Mouse (Mus musculus) layer of hippocampus, adult 9-10 months (tissue): ENCODE results near the gene Gm17018.

Experiments used
- DNase-seq: peaks from one replicate; pipeline ENCODE4 v3.0.0; 2022; ENCODE audit warnings: low spot score

Gm17018 gene

DNA sequence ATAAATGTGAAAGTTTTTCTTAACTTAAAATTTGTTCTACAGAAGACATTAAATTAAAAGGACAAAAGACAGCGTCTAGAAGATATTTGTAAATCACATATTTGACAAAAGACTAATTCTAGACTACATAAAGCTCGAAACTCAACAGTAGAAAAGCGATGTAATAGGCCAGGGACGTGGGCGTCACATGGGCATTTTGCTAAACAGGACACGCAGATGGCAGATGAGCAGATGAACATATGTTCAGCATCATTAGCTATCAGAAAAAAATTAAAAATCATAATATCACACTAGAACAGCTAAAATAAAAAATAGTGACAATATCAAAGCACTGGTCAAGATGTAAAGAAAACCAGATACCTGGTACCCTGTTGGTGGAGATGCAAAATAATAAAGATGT is 29.3 kb downstream of the Gm17018 start:
- DNase-seq: no peak

DNA sequence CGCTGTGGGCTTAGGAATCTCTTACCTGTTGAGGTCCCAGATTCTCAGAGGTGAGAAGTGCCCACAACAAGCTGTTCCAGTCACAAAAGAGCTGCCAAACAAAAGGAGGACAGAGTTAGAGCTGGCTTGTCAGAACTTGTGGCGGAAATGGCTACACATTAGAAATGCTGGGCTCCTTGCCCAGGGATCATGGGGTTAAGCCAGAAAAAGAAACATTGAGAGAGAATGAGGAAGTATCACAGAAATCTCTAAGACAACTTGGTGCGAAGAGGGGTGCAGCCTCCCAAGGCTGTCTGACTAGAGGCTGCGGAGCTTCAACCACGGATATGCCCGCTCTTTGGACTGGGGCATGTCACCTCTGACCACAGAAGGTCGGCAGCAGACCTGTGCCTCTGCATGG is 31.3 kb downstream of the Gm17018 start:
- DNase-seq: no peak

GRCm38 (mm10) chr19:45592916-45593315 is 32.5 kb downstream of the Gm17018 start:
- no peak for DNase-seq

DNA sequence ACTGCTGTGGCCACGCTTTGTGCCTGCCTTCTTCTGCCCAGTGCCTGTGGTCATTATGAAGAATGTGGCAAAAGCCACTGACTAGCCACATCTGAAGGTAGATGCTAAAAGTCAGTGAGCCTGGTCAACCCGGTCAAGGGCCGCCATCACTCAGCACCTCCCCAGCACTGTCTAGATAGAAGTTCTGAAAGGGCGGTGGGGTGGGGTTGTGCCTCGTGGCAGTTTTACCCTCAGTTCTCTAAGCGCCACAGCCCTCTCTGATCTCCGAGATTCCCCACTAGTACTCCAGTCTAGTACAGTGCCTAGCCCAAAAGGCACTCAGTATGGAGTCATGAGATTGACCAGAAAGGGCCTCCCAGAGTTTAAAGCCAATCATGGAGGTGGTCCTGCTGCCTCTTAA is 33.7 kb downstream of the Gm17018 start:
- no peak for DNase-seq

DNA sequence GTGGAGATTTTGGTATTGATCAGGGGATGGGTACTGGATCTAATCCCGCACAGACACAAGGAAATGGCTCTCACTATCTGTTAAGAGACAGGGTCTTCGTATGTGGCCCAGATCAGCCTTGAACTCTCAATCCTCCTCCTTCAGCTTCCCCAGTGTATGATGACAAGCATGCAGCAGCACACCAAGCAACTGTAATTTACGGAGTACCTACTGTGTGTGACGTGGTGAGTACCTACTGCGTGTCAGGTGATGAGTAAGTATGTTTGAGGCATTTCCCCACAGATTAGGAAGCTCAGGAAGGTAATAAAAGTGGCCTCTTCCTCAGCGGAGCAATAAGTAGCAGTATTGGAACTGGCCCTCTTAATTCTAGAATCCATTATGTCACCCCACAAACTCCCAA is 35.1 kb downstream of the Gm17018 start:
- no peak for DNase-seq

DNA sequence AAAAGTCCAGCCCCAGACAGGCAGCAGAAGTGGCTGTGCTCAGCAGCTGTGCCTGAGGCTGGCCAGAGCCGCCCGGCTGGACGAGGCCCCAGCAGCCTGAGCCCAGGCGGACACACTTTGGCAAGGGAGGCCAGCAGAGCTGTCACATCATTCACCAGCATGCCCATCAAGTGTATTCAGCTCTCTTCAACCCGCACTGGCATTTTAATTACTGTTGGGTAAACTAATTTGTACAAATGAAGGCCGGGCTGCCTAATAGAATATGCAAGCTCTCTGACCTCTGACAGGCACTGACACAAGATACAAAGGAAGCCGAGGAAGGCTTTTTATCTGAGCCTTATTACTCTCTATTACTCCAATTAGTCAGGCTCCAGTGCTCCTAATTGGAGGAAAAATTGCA is 35.6 kb downstream of the Gm17018 start:
- no peak for DNase-seq

- no peak for DNase-seq
Observed at GRCm38 (mm10) chr19:45596434-45596833, 36.0 kb downstream of the Gm17018 start.

DNA sequence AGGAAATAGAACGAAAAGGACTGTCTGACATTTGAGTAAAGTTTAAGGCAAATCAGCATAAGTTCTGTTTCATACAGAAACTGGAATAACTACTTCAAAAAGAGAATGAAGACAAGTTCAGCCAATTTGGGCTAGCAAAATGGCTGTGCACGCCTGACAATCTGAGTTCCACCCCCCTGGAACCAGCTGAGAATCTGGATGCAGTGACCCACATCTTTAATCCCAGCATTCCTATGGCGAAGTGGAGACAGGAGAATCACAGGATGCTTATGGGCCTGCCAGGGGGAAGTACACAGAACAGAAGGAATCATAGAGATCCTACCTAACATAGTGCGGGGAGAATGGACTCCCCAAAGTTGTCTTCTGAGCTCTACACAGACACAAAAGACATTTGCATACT is 36.7 kb downstream of the Gm17018 start:
- DNase-seq: no peak

DNA sequence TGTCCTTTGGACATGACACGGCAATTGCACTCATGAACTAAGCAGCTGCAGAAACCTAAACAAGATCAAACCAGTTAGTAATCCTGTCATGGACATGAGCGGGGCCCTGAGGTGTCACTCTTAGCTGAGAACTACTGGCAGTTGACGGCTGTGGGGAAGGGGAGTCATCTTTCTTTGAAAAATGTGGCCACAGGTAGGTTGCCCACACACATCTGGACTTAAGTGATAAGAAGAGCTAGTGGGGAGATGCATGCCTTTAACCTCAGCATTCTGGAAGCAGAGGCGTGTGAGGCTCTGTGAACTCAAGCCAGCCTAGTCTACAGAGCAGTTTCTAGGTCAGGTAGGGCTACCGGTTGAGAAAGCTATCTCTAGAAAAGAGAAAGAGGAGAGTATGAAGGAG is 42.2 kb downstream of the Gm17018 start:
- no peak for DNase-seq

- DNase-seq: no peak
Observed at GRCm38 (mm10) chr19:45606701-45607100, 46.3 kb downstream of the Gm17018 start.

DNA sequence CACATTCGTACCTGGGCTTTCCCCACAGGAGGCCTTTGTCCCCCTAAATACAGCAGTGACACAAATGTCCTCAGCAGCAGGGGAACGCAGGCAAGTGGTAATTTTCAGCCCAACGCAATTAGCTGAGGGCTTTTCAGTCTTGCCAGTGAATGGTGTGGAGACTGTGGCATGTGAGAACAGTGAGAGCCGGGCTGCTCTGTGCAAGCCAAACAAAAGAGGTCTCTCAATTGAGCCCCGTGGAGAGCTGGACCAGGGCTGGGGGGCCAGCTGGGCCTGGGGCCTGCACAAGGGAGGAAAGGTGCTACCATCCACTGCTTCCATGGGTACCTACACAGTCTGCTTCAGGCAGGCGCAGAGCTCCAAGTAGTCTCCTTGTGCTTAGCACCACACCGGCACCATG is 47.1 kb downstream of the Gm17018 start:
- no peak for DNase-seq

DNA sequence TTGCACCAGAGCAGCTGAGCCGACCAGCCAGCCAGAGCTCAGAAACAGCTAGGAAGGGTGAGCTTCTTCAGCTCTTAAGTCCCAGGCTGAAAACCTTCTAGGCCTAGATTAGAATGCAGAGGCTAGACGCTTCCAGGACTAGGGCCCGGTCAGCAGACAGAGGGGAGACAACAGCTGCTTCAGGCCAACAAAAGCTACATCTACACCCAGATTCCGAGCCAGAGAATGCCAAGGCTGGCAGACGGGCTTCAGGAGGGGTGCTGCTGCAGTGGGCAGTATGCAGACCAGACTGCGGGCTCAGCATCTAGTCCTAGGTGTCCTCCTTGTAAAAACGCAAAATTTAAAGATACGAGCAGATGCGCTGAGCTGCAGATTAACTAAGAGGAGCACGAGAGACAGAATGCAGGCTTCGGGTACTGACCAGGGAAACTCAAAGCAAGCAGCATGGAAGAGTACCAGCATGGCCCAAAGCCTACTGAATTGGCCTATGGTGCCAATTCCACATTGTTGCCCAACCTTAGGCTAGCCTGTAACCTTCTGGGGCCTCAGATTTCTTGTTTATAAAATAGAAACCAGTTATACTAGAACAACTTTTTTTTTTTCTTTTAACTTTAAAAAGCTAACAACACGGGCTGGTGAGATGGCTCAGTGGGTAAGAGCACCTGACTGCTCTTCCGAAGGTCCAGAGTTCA is 48.4 kb downstream of the Gm17018 start:
- DNase-seq: no peak

GRCm38 (mm10) chr19:45610823-45611222 is 50.4 kb downstream of the Gm17018 start:
- DNase-seq: no peak

- no peak for DNase-seq
Observed at GRCm38 (mm10) chr19:45614375-45614774, 54.0 kb downstream of the Gm17018 start.

DNA sequence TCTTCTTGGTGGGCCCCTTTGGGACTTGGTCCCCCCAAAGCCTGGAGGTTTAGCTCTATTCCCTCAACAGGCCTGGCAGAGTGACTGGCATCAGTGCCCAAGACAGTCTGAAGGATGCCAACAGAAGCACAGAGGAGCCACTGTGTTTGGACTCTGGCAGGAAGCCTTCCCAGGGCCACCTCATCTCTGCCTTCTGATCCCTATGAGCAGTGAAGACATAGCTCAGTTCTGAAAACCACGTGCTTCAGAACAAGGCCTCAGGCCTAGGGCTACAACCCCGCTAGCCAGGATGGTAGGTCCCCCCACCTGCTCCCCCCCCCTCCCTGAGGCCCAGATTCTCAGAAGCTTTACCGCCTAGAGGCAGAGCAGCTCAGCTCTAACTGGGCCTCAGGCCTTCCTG is 54.5 kb downstream of the Gm17018 start:
- DNase-seq: no peak

- no peak for DNase-seq
Observed at GRCm38 (mm10) chr19:45615415-45616213, 55.2 kb downstream of the Gm17018 start.

- no peak for DNase-seq
Observed at GRCm38 (mm10) chr19:45616214-45616518, 55.8 kb downstream of the Gm17018 start.

DNA sequence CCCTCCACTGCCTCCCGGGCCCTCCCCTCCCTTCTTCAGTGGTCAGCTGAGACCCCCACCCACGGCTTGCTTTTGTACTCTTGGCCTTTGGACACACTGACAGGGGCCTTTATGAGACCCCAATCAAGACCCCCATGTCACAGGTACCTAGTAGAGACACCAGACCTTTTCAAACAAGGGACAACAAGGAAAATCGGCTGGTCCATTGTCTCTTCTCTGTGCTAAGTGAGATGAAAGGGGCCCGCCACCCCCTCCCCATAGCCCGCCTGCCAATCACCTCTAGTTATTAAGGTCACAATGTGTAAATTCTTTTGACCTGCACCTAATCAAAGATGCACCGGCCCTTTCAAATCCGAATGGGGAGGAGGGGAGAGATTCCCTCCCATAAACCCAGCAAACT is 56.3 kb downstream of the Gm17018 start:
- no peak for DNase-seq

DNA sequence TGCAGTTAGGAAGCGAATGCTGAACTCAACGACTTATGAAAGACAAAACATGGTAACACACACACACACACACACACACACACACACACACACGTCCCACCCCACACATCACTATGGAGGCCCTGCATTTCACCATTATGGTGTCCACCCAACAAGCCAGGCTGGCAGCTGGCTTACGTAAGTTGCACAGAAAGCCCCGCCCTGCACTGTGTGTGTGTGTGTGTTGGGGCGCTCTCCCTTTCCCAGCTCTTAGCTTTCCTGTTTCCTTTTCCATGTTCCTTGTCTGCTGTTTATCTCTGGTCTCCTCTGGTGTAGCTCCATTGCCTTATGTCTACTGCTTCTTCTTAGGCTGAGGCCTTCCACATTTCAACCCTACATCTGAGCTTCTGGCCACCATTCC is 57.8 kb downstream of the Gm17018 start:
- no peak for DNase-seq

DNA sequence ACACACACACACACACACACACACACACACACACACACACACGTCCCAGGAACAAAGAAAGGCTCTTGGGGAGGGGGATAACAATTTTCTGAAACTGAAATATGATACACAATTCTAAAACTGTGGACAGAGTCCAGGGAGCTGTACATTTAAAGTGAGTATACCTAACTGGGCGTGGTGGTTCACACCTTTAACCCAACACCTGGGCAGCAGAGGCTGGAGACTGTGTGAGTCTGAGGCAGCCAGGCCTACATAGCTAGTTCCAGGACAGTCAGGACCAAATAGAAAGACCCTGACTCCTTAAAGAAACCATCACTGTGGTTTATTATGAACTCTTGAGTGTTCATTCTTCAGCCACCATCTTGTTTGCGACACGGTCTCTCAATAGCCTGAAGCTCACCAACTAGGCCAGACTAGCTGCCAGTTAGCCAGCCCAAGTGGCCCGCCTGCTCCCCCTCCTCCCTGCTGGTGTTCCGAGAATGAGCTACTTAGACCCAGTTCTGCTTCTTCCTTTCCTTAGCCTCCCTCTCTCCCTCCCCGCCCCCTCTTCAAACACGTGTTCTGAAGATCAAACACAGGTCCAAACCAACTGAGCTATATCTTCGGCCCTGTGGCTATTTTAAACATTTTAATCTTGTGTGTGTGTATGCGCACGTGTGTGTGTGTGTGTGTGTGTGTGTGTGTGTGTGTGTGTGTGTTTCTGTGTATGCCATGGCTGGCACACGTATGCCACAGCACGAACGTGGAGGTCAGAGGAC is 59.5 kb downstream of the Gm17018 start:
- DNase-seq: no peak

DNA sequence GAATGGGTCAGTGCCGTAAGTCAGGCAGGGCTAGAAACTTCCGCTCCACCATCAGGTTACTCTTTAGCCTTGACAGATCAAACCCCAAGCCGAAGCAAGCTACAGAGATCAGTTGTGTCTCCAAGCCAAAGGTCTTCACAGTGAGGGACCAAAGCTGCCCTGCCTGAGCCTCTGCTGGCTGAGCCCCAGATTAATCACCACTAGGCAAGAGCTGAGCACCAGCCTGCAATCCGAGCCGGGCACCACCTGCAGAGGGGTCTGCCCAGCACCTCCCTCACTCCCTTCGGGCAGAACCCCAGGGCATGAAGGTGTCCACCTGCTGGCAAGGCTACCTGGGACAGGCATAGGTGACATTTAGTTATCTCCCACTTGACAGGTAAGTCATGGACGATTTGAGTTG is 60.6 kb downstream of the Gm17018 start:
- no peak for DNase-seq

- no peak for DNase-seq
Observed at GRCm38 (mm10) chr19:45622144-45622543, 61.7 kb downstream of the Gm17018 start.

GRCm38 (mm10) chr19:45623710-45624109 is 63.3 kb downstream of the Gm17018 start:
- no peak for DNase-seq
